Mouse (Mus musculus) left cerebral cortex, postnatal 4 days (tissue): ENCODE results near the gene Lactb. TPM values are rescaled to one million over a fixed set of nuclear protein-coding genes. Genes with fewer than 3 reads are reported as not detected.

ENCODE experiments used
- total RNA-seq, 2 experiments: library from RNA; stranded (reverse); gene quantifications; 2 replicates each; pipeline ENCODE4 v1.2.3; 2021

Gene Lactb
- total RNA-seq, 2 experiments from 2014 or later = 15.9 to 19.4 TPM

Other genes starting within 250 kb of the Lactb start
- gene Aph1b, start 180.0 kb downstream of the Lactb start, total RNA-seq = 10 to 100 TPM; 28.6 to 33.2 TPM
- under 1 TPM; 0.42 to 0.44 TPM for gene Gm10647, start 178.4 kb downstream of the Lactb start, total RNA-seq
- gene Aph1c, start 140.8 kb downstream of the Lactb start, total RNA-seq = 1 to 10 TPM; 4.6 to 4.8 TPM
- gene Rab8b, start 55.8 kb downstream of the Lactb start, total RNA-seq = 10 to 100 TPM; 27.5 to 30.0 TPM
- gene Rps27l, start 29.4 kb downstream of the Lactb start, total RNA-seq = 10 to 100 TPM; 59.1 to 67.5 TPM
- gene Tpm1, start 73.9 kb upstream of the Lactb start, total RNA-seq = 100 to 1,000 TPM; 147 to 152 TPM